Mouse (Mus musculus): Measurements from ENCODE around the gene Trim69.

Gene Trim69

DNA sequence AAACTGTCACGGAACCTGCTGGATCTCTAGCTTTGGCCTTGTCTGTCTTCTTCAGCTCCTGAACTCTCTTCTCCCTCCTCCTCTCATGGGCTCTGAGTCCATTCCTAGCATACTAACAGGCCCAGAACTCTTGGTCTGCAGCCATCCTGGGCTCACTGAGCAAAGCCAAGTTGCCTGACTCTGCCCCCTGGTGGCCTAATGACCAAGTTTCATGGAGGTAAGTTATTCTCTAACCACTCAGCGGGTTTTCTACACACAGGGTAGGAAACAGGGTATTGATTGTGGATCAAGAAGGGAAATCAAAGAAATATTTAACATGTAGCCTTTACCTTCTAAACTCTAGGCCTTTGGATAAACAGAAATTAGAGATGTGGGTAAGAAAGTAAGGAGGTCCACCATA is at the start of gene Trim69:
Trim69 (plus strand) TSS at position 21 of the 400 bp plus-strand sequence.
- peak; percentile 73 for DNase-seq

DNA sequence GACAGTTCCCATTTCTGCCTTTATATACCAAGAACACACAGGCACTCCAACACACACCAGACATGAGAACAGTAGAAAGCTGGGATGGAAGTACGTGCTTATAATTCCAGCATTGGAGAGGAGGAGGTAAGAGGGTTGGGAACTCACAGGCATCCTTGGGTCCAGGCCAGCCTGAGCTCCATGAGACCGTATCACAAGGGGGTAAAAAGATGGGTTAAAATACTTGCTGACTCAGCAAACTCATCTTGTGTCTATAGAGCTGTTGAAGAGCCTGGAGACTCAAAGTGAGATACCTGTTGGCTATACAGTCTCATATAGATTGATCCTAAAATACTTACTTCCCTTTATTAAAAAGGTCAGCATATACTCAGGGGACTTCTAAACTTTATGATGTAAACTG is 43.6 kb upstream of the Trim69 start:
- DNase-seq = no peak

DNA sequence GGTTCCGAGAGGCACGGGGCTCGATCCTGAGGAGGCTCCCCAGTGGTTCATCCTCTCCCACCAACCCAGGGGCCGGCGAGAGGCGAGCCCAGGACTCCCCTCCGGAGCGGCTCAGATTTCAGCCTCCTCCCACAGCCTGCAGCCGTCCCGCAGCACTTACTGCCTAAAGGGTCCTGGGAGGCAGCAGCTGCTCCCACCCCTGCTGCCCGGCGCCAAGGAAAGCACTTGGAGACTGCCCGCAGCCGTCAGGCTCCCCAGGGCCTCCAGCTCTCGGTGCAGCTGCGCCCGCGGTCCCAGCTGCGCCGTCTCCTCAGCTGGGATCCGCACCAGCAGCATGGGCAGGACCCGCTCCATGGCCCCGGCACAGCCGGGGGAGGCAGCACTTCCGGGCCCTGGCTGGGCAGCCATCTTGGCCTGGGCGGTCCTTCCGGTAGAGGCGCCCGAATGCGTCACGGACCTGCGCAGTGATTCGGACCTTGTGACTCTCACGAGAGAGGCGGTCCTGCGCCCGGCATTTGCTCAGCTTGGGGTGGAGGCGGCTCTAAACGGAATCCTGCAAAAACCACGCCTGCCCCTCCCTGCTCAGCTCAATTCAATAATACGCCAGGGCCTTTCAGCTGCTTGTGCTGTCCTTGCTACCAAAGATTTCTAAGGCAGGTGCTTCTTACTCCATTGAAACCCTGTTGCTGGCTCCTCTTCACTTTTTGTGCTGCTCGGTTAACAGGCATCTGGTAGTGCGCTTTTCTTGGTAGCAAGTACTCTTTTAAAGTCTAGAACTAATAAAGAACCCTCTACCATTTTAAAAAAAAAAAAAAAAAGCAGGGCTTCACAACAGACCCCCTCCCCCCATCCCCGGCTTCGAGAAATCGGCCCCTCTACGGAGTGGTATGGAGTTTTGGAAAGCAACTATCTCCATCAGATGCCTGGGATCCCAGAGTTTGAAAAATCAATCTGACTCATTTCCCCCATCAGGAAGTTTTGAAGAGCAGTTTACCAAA is 42.2 kb upstream of the Trim69 start, which contains the start of gene Spg11:
Spg11 (minus strand) TSS at position 426 of the 998 bp plus-strand sequence.
- peak; percentile 98 for DNase-seq

DNA sequence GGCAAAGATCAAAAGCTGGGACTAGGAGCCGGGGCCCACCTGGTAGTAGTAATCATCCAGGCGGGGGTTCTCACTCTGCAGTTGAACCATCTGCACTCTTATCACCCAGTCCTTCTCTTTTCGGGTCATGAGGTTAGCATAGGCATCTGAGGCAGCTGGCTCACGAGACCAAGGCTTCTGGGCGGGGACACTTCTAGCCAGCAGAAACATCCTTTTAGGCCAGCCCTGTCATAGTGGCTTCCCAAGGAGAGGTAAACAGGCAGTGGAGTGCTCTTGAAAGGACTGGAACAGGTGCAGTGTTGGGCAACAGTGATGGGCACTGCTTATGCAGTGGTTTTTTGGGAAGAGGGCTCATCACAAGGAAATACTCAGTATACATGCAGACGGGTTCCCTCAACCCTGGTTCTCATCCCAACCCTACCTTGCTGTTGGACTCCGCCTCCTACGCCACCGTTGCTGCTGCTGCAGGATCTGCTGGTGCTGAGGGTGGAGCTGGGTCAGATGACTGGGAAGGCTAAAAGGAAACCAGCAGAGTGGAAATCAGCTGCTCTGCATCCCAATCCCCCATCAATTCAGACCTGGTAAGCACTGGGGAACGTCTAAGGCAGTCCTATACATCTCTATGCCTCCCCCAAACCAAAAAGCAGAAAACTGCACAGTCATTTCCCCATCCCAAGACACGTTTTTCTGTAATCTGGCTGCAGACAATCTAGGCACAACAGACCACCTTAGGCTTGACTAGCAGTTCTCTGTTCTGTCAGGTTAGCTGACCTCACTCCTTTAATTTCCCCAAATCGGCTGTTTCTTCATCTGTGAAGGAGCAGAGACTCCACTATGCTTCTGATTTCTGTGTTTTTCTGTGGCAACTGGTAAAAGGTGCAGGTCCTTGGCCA is 34.6 kb upstream of the Trim69 start:
- DNase-seq = no peak

DNA sequence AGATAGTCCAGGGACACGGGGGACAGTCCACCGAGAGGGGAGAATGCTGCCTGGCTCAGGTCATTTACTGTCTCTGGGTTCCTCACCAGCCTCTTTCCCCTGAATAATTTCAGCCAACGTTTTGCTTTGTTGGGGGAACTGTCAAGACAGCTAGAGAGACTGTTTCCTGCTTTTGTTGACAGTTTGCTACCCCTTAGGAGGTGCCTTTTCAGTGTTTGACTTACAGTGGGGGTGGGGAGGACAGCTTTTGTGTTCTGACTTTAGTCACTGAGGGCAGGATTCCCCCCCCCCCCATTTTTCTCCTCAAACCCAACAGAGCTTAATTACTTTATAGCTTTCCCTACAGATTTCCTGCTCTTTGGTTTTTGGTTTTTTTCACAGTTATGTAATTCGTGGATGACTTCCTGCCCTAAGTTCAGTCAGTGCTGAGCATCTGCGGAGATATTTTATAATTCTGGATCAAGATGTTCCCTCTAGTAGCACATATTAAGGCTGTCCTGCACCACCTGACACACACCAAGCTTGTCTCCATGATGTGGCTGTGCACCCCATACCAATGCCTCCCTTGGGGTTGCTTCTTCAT is 33.6 kb upstream of the Trim69 start:
- no peak for DNase-seq

DNA sequence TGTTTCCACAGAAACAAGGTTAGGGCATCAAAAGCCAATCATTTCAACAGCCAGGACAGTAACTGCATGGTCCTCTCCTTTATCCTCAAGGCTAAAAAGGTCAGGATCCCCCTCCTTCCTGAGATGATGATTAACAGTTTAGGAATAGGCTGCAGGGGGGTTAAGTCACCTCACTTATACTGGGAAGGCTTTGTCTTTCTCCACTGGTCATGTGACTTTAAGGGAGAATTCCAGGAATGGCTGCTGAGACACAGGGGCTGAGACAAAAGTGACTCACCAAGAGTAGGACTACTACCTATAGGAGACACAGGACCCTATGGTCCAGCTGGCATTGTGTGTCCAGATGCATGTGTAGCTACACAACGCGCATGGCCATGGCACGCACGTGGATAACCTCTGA is 32.9 kb upstream of the Trim69 start:
- no peak for DNase-seq

DNA sequence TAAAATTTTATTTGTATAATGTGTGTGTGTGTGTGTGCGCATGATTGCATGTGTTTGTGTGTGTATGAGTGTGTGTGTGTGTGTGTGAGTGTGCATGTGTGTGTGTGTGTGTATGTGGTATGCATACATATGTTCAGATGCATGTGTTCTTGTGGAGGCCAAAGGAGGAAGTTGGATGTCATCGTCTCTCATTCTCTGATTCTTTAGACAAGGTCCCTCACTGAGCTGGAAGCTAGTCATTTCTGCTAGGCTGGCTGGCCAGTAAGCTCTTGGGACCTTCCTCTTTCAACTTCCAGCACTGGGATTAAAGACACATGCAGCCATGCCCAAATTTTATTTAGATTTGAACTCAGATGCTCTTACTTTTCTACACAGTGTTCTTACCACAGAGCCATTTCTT is 28.4 kb upstream of the Trim69 start:
- no peak for DNase-seq

DNA sequence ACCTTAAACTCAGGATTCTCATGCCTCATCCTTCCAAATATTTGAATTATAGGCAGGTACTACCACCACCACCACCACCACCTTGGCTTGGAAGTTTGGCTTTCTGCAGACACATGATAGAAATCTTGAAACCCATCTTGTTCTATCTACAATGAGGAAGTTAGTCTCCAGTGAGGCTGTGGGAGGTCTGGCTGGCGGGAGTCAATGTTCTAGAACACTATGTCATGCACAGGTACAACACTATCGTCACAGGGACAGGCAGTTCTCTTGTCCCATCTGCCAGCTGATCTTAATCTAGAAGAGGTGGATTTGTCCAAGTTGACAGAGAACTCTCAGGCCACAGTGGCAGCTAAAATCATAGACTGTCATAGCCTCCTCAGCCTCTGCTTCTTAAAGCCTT is 27.9 kb upstream of the Trim69 start:
- no peak for DNase-seq

DNA sequence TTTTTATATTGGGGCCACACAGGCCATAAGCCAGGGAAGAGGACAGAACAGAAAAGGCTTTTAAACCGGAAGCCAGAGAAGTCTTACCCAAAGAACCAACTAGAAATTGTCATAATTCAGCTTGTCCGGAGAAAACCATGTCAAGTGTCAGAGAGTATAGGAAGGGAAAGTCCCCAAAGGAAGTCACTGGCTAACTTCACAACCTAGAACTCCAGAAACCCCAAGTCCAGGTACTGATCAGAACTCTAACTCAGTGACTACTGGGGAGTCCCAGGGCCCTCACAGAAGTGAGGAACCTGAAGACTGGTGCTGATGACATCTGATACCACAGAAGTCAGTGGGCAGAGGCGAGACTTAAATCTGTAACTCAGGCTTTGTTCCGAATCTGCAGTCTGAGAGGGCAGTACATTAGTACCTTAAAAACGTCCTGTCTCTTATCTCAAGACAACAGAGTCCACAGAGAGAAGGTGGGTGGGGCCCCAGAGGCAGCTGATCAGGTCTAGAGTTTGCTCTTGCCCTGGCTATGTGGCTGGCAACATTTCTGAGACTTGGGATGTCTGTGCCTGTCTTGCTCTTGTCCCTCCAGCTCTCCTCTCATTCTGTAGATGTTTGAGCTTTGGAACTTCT is 22.5 kb upstream of the Trim69 start:
- no peak for DNase-seq

DNA sequence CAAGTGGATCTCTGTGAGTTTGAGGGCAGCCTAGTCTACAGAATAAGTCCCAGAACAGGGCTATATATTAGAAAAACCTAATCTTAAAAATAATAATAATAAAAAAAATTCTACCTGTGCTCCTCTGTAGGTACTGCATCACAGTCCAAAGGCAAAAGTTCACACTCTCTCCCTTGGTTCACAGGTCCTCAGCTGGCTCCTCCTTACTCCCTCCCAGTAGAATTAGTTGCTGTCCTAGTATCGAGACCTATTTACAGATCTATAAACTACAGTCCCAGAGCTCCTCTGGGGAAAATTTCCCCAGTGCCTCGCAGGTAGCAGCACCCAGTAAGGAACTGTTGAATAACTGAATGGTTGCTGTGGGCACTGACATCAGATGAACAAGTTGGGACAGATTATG is 19.7 kb upstream of the Trim69 start:
- DNase-seq = no peak

DNA sequence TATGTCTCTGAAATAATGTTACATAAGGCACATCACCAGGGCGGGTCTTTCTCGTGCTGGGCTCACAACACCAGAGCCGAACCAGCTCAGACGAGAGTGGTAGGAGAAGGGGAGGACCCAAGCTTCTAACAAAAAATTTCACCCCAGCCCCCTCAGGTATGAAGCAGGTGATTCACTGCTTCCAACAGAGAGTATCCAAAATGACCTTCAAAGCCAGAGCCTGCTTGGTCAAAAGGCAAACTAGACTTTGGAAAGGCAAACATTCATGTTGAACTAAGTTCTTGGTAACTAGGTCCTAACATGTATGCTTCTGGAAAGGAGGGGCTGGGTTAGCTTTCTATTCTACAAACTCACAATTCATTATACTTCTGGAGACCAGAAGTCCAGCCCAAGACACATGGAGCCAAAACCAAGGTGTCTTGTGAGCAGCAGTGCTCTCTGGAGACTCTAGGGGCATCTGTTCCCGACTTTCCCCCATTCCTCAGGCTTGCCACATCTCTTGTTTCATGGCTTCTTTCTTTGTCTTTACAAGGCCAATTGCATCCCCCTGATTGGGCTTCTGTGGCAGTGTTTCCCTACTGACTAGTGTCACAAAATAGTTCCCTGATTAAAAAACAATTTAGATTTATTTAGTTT is 19.1 kb upstream of the Trim69 start:
- no peak for DNase-seq

DNA sequence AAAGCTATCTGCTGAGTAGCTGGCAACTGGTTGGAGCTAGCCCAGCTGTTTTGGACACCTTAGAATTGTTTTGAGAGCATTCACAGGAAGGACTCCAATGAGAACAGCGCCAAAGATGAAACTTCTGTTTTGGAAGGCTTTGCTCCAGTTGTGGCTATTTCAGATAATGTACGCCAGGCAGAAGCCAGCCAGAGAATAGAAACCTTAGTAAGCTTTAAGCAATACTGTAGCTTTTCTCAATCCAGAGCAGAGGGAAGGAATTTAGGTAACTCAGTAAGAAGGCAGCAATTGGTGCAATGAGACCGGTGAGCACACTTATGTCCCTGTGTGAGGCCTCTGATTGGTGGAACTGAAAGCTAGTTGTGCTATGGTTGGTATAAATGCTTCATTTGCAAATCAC is 17.4 kb upstream of the Trim69 start:
- DNase-seq = no peak

DNA sequence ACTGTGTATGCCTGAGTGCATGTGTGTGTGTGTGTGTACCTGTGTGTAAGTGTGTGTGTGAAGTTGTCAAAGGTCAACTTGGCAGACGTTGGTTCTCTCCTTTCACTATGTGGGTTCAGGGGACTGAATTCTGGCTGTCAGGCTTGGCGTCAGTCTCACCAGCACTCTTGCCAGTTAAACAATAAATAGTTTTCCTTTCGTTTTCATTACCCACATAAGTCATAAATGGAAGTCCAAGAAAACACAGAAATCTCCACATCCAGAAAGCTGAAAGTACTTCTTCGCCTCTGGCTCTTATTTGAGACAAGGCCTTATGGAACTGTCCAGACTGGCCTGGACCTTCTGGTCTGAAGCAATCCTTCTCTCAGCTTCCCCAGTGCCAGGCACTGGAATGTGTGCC is 14.7 kb upstream of the Trim69 start:
- DNase-seq = no peak

DNA sequence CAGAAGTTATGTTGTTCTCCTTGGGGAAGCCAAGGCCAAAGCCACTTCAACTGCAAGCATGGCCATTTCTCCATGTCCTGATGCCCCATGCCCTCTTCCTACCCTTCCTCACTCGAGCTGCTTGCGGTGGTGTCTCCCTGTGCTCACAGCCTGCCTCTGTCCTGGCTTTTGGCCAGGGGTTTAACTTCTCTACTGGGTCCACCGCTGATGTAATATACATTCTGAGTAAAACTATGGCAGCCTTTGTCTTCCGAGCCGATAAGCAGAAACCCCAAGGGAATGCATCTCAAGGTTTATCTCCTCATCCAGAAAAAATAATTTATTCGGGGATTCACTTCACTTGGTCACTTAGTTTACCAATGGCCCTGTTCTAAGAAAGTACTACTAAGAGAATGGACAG is 13.8 kb upstream of the Trim69 start:
- peak; percentile 14 for DNase-seq

DNA sequence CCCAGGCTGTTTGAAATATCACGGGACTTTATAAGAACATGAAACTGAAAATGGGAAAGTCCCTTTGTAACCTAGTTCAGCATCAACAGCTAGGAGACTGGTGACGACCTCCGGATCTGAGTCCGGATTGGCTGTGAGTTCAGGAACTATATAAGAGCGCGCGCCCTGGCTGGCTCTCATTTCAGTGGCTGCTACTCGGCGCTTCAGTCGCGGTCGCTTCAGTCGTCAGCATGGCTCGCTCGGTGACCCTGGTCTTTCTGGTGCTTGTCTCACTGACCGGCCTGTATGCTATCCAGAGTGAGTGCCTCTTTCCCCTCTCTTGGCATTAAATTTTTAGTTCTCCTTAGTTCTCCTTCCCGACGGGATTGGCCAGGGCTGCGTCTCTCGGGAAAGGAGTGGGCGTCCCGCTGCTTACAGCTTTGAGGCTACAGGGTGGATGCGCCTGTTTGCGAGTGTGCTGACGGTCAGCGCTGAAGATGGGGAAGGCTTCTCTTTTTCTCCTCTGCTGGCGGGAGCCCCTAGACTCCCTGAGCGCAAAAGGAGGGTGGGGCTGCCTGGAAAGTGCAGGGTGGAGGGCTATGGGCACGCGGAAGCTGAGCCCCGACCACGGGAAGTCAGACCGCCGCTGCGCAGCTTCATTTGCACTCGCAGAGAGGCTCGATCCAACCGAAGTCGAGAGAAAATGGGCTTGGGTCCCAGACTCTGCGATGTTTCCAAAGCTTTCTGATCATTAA is 12.8 kb upstream of the Trim69 start, which contains the start of gene B2m:
B2m (plus strand) TSS at position 179 of the 734 bp plus-strand sequence.
- DNase-seq = peak; percentile 96

DNA sequence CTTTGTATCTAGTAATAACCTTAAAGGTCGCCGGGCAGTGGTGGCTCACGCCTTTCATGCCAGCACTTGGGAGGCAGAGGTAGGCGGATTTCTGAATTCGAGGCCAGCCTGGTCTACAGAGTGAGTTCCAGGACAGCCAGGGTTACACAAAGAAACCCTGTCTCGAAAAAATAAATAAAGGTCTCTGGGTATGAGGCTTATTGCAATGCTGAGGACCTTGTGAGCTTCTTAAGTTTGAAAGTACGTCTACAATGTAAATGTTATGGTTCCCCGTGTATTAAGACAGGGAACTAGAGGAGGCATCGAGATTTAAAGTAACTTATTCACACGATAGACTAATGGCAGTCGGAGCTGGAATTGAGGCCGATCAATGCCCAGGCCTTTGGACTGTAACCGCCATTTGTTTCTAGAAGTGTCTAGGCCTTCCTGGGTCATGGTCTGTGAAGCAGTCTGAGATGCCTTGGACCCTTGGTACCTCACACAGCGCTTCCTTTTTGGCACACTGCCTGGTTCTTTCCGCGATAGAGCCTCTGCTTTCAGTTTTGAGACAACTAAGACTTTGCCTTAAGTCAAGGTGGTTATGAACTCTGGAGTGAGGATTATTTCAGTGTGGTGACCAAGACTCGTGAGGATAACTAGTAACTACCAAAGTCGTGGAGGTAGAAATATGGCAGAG is 12.1 kb upstream of the Trim69 start:
- peak; percentile 81 for DNase-seq

DNA sequence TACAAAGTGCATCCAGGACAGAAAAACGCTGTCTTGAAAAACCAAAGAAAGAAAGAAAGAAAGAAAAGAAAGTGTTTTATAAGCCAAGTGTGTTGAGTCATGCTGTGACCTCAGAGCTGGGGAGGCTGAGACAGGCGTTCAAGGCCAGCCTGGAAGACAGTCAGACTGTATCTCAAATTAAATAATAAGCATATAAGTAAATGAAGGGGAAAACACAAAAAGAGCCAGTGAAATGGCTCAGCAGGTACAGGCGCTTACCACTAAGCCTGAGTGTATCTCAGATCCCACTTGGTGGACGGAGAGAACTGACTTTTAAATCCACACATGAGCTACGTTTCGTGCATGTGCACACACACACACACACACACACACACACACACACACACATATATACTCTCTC is 11.2 kb upstream of the Trim69 start:
- no peak for DNase-seq

DNA sequence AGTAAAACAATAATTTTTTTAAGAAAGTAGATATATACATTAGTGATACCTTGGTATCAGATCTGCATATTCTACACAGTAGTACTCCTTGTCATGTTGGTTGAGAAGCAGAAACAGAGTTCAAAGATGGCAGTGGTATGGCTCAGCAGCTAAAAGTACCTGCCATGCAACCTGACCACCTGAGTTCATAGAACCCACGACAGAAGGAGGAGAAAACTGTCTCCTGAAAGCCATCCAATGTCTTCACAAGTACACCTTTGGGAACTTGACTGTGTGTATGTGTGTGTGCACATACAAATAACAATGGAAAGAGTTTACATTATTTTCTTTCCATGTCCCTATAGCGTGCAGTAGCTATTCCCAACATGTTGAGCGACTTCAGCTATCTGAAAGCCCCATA is 10.8 kb upstream of the Trim69 start:
- DNase-seq = no peak

DNA sequence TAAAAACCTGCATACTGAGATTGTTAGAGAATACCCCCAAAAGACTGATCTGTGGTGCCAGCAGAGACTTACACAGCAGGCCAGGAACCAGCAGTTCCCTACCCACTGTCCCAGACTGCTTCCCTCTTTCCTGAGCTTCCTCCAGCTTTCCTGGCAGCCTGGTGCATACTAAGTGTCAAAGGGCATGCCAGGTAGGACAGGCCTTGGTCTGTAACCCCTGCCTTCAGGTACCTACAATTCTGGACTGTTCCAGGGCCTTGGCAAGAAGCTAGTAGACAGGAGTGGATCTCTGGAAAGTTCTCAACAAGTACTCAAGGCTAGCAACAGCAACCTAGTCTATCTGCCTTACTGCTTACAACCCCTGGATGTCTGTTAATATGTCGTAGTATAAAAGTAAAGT is 9.3 kb upstream of the Trim69 start:
- DNase-seq = no peak

DNA sequence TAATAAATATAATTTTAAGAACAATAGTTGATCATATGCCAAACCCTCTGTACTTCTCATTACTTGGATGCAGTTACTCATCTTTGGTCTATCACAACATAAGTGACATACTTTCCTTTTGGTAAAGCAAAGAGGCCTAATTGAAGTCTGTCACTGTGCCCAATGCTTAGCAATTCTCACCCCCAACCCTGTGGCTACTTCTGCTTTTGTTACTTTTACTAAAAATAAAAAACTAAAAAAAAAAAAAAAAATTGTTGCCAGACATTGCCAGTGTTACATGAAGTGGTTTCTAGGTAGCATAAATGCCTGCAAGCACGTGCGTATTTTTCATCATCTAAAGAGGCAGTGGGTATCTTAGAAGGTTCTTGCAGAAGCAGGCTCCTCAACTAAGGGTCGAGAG is 7.7 kb upstream of the Trim69 start:
- no peak for DNase-seq
